Mouse (Mus musculus): ENCODE measurements around the gene Il17a.
"Not testable (repeated sequence)": the region's sequence is repeated elsewhere in the genome, so short reads cannot be mapped to it uniquely, and the experiment has no call there.

Gene Il17a

DNA sequence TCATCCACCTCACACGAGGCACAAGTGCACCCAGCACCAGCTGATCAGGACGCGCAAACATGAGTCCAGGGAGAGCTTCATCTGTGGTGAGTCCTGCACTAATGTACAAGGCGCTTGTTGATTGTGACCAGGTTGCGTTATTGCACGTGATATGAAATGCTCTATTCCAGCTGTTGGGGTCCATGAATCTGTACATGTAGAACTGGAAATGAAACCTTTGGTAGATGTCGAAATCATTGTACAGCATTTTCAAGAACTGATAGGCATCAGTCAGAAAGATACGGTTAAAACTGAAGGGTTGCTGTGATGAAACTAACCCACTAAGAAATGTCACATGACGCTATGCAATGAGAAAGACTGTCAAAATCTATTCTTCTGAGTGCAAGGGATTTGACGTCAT is at the start of gene Il17a:
Il17a (plus strand) TSS at position 3 of the 400 bp plus-strand sequence.
- DNase-seq: no peak

DNA sequence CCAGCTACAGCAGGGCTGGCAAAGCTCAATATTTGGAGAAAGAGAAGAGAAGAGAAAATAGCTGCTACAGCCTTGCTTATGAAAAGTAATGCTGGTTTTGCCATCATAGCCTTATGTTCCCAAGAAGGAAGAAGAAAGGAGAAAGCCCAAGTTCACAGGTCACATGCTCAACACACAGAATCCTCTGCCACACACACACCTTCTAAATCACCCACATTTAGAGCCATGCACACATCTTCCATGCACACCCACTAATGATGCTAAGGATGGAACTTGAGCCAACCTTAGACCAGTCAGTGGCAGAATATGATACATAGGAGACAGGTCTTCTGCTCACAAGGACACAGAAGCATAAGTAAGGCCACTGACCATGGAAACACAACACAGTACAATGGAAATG is 47.9 kb upstream of the Il17a start:
- no peak for DNase-seq

DNA sequence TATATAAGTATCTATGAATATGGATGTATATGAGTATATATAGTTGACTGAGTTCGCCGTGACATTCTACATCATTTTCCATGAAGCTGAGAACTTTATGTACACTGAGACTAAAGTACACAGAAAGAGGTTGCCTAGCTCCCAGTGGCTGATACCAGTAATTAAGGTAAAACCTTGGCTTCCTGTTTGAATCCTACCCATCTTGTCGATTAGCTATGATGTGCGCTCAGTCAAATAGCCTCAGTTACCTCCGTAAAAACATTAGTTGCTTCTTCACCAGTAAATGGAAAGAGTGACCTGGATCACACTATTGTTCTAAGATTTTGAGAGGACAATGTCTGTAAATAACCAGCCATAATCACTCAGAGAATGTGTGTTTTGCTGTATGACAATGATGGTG is 47.3 kb upstream of the Il17a start:
- DNase-seq: no peak

DNA sequence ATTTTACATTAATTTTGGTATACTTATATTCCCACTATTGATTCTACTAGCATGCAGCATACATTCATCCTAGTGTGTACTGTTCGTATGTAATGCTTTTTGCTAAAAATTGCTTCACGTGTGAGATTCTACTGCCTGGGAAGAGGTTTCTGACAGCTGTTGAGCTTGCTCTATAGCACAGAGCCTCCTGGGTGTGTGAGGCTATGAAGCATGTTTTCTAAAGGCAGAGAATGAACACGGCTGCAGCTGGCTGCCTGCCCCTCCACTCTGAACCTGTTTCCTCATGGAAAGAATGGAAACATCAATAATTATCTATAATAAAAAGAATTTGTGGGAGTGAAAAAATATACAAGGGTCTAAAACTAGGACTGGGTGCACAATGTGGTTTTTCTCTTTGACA is 46.9 kb upstream of the Il17a start:
- DNase-seq: no peak

DNA sequence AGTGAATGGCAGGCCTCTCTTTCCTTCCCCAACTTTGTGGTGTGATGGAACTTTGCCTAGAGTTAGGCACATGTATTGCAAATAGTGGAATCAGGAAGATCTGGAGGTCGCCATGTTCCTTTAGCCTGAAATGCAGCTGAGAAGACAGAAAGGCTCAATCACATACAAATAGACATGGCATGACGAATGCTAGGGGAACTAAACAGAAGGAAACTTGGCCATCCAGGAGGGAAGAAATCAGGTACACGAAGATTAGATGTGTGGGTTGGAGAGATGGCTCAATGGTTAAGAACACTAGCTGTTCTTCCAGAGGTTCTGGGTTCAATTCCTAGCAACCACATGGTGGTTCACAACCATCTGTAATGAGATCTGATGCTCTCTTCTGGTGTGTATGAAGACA is 46.3 kb upstream of the Il17a start:
- no peak for DNase-seq

DNA sequence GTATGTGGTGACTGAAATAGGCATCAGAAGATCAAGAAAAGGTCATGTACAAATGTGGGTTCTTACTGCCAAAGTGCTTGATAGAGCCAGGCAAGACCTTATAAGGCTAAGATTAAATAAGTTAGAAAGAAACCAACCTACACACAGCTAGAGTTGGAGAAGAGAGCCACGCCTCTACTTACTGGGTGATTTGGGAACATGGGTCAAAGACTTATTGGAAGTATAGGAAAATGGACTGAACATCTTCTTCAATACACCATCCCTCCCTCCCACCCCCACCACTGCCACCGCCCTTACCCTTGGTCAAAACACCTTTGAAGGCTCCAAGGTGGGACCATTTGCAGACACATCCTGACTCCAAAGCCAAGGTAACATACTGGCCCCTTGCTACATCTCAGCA is 45.3 kb upstream of the Il17a start:
- no peak for DNase-seq

DNA sequence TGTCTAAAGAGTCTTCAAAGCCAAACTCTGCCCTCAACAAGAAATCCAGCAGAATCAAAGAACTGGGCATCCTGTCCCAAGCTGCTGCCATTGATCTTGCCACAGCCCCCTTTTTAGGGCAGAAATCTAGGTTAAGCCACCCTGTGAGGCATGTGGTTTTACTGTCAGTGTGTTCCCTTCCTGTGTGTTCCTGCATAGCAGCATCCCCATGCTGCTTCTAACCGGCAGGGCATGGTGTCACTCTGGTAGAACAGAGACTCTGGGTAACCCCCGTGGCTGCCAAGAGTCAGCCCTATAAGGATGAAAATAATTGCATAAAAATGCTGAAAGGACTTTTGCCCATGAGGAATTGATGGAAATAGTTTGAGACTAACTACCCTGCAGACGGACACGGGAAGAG is 44.8 kb upstream of the Il17a start:
- DNase-seq: no peak

DNA sequence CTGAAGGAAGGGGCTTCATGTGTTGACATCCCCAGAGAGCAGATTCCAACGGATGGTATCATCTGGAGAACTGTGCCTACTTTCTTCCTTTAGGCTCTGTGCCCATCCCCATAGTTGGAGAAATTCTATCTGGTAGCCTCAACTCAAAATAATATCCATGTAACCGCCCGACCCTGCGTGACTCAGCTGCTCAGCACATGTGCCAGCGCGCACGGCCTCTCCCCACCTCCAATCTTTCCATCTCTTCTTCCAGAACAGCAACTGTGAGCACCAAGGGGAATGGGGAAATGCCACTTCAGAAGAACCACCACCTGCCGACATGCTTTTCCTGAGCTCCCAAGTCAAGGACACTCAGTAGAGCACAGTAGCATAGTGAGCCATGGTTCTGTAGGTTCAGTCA is 39.4 kb upstream of the Il17a start:
- no peak for DNase-seq

DNA sequence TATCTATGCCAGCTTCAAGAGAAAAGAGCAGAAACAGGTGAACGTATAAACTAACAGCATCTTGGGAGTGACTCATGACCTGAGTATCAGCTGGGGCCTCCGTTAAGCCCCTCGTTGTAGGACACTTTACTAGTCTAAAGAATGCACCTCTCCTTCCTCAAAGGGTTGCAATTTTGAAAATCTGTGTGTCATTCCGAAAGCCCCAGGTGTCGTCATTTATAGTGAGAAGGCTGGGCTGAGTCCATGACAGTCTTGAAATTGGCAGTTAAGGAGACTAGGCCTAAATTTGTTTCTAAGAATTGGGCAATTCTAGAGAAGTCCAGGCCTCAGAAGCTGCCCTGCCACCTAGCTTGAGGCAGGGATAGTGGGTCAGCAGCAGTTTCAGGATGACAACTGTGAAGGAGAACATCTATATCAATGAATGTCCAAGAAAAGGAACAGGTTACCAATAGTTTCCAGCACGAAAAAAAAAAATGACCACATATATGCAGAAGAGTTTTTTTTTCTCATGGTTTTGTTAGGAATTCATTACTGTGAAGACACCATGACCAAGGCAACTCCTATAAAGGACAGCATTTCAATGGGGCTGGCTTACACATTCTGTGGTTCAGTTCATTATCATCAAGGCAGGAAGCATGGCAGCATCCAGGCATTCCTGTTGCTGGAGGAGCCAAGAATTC is 36.9 kb upstream of the Il17a start:
- DNase-seq: no peak

DNA sequence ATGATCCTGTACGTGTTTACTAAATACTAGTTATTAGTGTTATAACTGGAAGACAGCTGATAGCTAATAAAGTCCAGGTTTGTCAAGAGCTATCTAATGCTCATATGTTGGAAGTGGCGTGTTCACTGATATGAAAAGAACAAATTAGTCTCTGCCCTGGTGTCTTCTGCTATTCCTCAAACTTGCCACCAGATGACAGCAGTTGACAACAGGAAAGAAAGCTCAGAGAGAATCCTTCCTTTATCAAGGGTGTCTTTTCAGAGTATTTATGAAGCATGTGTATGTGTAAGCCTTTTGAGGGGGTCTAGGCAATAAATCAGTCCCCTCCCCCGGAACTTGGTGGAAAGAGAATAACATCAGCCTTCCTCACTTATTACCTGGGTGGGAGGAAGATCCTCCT is 30.7 kb upstream of the Il17a start:
- no peak for DNase-seq

DNA sequence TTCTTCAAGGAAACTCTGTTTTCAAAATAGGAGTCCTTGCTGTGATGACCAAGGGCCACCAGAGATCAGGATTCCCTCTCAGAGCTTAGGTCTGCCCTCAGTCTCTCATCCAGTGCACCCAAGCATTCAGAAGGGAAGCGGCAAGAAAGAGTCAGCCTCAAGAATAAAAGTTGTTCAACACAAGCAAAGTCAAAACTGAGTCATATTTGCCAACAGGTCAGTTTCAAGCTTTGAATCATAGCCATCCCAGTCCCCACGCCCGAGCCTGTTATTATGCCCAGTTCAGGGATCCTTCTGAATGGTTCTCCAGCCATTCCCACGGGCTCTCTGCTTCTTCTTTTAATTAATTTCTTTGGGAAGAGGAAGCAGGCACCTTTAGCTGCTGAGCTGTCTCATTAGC is 5.9 kb downstream of the Il17a start:
- no peak for DNase-seq

DNA sequence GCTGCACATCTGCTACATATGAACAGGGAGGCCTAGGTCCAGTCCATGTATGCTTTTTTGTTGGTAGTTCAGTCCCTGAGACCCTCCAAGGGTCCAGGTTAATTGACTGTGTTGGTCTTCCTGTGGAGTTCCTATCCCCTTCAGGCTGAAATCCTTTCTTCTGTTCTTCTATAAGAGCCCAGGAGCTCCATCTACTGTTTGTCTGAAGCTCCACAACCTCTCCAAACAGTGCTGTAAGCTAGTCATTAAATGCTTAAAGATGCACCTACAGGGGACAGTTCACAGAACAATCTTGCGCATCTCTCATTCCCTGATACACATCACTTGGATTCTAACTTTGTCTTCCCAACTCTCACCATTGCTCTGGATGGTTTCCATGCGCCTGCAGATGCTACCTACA is 7.8 kb downstream of the Il17a start:
- DNase-seq: no peak

DNA sequence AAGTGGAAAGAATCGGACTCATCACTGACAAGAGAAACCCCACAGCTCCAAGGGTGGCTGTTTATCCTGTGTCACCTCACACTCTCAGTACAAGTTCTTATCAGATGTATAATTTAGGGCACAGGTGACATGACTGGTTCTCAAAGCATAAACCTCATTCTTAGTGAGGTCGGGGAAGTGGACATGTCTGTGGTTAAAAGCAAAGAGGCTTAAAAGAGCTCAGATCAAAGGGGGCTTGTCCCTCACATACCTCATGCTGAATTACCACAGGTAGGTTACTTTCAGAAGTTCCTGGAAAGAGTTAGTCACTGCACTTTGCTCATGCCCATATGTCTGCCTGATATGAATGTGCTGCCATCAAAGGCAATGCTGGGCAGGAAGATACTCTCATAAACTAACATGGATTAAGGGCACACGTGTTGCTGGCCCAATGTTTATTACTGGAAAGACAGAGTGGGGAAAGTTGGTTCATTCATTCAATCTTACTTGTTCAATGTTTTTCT is 9.8 kb downstream of the Il17a start:
- DNase-seq: no peak

DNA sequence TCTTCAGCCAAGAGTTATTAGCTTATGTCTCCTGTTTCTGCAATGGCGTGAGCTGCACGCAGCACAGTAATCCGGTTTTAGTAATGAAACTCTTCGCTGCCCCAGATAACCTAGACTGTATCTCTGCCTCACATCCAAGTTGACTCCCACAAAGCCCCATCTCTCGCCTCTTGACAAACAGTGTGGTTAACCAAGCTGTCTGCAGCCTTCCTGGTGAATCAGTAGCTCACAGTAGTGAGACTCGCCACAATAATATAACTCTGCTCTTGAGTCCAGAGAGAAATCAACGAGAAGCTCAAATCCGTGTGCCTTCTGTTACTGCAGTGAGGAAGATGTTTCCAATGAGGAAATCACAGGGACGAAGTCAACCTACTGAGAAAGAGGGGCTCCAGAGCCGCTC is 23.7 kb downstream of the Il17a start:
- DNase-seq: no peak

DNA sequence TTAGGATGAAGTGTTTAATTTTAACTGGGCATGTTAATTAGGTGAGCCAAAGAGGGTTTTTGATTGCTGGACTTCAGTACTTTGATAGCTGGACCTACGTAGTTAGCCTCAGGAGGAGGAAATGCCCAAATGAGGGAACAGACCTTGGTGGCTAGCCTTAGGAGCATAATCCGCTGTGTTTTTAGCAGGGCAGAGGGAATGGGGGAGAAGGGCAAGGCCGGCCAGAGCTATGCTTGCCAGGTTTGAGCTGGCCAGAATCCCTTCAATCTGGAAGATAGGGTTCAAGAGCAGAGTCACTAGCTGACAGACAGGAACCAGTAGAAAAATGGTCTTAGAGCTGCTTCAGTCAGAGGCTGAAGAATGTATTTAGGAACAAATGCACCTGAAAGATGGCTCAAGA is 26.9 kb downstream of the Il17a start:
- DNase-seq: no peak

DNA sequence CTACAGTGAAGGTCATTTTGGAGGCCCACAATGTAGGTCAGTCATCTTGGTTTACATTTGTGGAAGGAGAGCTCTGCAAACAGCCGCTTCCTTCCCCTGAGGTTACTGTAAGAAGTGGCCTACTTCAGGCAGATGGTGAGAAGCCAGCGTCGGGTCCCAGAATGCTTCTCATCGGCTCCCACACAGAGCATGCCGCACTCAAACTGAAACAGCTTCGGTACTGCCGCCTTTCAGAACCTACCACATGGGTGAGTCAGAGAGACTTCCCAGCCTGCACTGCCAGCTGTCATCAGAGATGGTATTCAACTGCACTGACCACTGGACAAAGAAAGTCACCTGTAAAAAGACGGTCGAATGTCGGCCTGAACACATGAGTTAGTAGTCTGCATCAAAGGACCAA is 29.1 kb downstream of the Il17a start:
- DNase-seq: no peak

DNA sequence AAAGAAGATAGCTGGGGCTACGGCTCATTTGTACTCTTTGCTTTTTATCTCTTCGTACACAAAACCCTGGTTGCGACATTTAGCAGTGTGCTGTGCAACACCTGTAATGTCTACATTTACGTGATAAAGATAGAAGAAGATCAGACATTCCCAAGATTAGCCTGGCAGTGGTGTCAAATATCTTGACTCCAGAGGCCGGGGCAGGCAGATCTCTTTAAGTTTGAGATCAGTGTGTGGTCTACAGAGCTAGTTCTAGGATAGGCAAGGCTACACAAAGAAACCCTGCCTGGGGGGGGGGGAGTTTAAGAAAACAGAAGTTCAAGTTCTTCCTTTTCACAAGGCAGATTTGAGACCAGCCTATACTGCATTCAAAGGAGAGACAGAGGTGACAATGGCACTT is 29.6 kb downstream of the Il17a start:
- no peak for DNase-seq

DNA sequence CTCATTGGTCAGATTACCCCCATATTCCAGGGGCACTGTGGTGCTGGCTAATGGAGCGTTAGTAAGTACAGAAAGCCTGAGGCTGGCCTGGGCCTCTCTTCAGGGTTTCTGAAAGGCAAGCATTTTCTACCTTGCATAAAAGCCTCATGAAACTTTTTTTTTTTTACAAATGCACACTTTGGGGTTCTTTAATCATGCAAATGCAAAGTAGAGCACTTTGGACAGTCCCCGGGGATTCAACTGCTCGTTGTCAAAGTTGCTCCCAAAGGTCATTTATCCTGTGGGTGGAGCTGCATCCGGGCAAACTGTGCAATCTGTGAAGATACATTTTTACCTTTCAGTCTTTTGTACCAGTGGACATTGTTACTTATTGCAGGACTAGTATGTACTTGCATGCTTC is 30.7 kb downstream of the Il17a start:
- no peak for DNase-seq

DNA sequence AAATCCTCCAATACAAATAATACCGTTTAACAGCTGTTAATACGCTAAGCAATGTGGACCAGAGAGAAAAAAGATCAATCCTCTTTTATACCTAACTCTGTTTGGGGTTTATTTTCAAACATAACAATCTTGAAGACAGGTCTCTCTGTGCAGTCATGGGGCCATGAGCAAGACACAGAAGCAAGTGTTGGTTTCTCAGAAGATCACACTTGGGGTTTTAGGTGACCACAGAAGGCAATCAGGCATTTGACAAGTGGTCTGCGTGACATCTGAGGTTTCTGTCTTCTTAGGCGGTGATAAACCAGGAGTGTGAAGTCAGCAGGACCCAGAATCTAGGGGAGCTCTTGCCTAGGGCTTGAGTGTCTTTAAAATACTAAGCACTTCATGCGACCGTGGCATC is 35.8 kb downstream of the Il17a start:
- no peak for DNase-seq

DNA sequence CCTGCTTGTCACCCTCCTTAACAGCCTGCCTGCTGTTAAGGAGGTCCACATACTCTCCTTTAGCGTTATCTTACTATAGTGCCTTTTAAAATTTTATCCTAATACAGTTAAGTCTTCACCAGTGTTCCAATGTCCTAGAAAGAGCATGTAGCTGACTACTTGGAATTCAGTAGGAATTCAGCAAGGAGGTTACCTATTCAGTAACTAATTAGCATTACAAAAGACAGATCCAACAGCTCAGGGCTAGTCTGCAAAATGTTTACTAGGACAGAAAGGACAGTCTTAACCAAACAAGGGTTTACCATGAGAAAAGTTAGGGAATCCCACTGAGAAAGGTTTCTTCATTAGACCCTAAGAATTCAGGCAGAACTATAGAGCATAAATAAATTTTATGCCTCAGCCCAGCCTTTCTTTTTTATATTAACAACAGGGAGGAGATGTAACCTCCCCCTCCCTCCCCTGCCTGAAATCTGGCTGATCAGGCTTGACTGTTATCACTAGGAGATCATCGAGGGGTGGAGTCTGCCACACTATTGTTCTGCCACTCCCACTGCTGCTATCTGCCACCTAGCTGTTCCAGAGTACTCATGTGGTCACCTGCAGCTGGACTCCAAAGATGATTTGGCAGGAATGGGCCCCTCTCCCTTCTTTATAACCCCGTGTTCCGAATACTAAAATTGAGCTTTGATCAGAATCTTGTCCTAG is 43.5 kb downstream of the Il17a start:
- DNase-seq: not testable (repeated sequence)

DNA sequence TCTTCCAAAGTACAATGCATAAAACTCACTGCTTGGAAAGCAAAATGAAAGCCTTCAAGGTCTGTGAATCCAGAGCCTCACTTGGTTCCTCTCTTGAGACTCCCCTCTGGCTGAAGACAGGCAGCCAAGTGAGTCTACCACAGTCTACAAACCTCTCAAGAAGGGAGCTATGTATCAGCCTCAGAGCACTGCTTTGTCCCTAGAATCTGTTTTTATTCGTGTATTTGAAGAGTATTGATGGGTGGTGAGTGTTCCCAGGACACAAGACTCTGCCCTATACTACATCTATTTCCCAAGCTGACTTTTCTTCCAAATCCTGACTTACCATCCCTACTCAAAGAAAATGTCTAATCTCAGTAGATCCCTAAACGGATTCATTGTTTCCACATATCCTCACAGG is 47.7 kb downstream of the Il17a start:
- no peak for DNase-seq
